Mouse (Mus musculus) hindbrain, embryonic 14.5 days (tissue): ENCODE data around the gene Rab7b. TPM values are rescaled to one million over a fixed set of nuclear protein-coding genes. Genes with fewer than 3 reads are reported as not detected.

Experiments used
- ATAC-seq: fragments of 200-750 bp; cut with Nextera tagmentation; 2 replicates; pipeline ENCODE4 v1.8.0; 2017; ENCODE audit warnings: moderate number of reproducible peaks, mild to moderate bottlenecking, moderate TSS enrichment, moderate library complexity; ENCODE audit not compliant: low FRiP score
- DNase-seq: peaks from one replicate; pipeline ENCODE4 v3.0.0-alpha.2; 2015; ENCODE audit warnings: low spot score
- H3K27ac ChIP-seq: fragments of 300-500 bp; sonication (generic); 2 replicates; pipeline ENCODE4 v1.5.1; 2014; ENCODE audit warnings: mild to moderate bottlenecking, moderate library complexity
- H3K27me3 ChIP-seq: fragments of 300-500 bp; sonication (generic); 2 replicates; pipeline ENCODE4 v1.6.1; 2014; ENCODE audit warnings: mild to moderate bottlenecking, low read length, mixed read lengths; ENCODE audit not compliant: control insufficient read depth, insufficient read depth
- H3K36me3 ChIP-seq: fragments of 300-500 bp; sonication (generic); replicated peaks from 2 replicates; pipeline ENCODE4 v1.6.1; 2014; ENCODE audit not compliant: control insufficient read depth, insufficient read depth
- H3K4me1 ChIP-seq: fragments of 300-500 bp; sonication (generic); replicated peaks from 2 replicates; pipeline ENCODE4 v1.6.1; 2014; ENCODE audit warnings: antibody characterized with exemption, low read length, mixed read lengths; ENCODE audit not compliant: control insufficient read depth, insufficient read depth
- H3K4me2 ChIP-seq: fragments of 300-500 bp; sonication (generic); replicated peaks from 2 replicates; pipeline ENCODE4 v1.6.1; 2014; ENCODE audit warnings: mild to moderate bottlenecking, moderate library complexity
- H3K4me3 ChIP-seq: fragments of 300-500 bp; sonication (generic); replicated peaks from 2 replicates; pipeline ENCODE4 v1.5.1; 2014; ENCODE audit warnings: mild to moderate bottlenecking, low read length
- H3K9ac ChIP-seq: fragments of 300-500 bp; sonication (generic); 2 replicates; pipeline ENCODE4 v1.6.1; 2014
- H3K9me3 ChIP-seq: fragments of 300-500 bp; sonication (generic); 2 replicates; pipeline ENCODE4 v1.6.1; 2016; ENCODE audit warnings: low read length; ENCODE audit not compliant: control insufficient read depth
- WGBS: fragments of 180-500 bp; shearing (Covaris S2); extraction: QIAGEN DNeasy Blood & Tissue Kit; methylation state at CpG from one replicate; pipeline ENCODE4 v1.1.7; 2014; 5-methylcytosine and 5-hydroxymethylcytosine counted together
- polyA plus RNA-seq: library from polyadenylated mRNA; unstranded; fragments of >200 nt; fragmentation: Nextera tagmentation; extraction: Ambion mirVana; gene quantifications from 2 replicates; pipeline ENCODE4 v1.2.1, GENCODE M21; 2014

The Rab7b gene
- polyA plus RNA-seq, 1 experiment from 2014 or later: 1.1 TPM

DNA sequence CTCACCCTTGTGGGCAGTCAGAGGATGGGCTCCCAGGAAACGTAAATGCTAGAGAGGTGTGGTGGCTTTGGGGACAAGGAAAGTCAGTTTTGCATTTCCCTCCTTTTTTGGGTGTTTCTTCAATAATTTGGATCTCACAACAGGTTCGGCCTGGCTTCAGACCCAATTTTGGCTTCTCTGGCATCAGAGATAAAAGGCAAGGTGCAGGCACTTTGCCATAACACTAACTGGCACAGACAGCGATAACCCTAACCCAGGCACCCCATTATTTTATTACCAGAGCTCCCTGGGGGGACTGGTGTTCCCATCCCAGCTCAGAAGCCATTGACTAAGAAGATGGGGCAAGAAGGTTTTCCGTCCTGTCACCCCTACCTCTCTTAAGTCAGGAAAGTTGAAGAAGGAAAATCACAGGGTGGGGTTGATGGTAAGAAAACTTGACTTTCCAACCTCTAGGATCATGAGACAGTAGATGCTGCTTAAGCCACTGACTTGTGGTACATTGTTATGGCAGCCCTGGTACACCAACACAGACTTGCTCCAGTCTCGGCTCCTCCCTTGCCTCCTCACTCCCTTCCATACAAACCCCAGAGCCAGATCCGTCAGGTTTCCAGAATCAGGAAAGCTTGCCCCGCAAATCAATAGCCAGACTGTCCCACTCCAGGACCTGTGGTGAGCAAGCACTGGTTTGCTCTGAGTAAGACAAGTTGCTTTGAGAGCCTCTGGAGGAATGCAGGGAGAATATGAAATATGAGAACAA, 27.6 kb upstream of the Rab7b start:
- H3K36me3 ChIP-seq: no peaks in the 10 kb centered on the region
- no peak for ATAC-seq
- no peak overlapping the region for H3K4me3 ChIP-seq
- no peaks in the 10 kb centered on the region for H3K27me3 ChIP-seq
- no peak for DNase-seq
- no peaks in the 10 kb centered on the region for H3K9me3 ChIP-seq
- 76% methylated on average over 7 of the region's 7 CpGs for whole genome bisulfite sequencing
- H3K4me1 ChIP-seq: peaks cover 8% of the 10 kb centered on the region
- no peak overlapping the region; the same call in 1 of the 2 replicates for H3K9ac ChIP-seq
- H3K27ac ChIP-seq: no peak overlapping the region
- no peak overlapping the region for H3K4me2 ChIP-seq

GRCm38 (mm10) chr1:131661749-131662148, 26.7 kb upstream of the Rab7b start:
- Histone ChIP-seq H3K4me3 (no peak overlapping the region), H3K27ac (no peak overlapping the region), H3K27me3 (no peaks in the 10 kb centered on the region), H3K4me2 (no peak overlapping the region), H3K4me1 (peaks cover 8% of the 10 kb centered on the region), H3K36me3 (no peaks in the 10 kb centered on the region), H3K9me3 (no peaks in the 10 kb centered on the region), H3K9ac (no peak overlapping the region)
- ATAC-seq (no peak), DNase-seq (no peak)
- 78% methylated on average over 3 of the region's 3 CpGs for WGBS

DNA sequence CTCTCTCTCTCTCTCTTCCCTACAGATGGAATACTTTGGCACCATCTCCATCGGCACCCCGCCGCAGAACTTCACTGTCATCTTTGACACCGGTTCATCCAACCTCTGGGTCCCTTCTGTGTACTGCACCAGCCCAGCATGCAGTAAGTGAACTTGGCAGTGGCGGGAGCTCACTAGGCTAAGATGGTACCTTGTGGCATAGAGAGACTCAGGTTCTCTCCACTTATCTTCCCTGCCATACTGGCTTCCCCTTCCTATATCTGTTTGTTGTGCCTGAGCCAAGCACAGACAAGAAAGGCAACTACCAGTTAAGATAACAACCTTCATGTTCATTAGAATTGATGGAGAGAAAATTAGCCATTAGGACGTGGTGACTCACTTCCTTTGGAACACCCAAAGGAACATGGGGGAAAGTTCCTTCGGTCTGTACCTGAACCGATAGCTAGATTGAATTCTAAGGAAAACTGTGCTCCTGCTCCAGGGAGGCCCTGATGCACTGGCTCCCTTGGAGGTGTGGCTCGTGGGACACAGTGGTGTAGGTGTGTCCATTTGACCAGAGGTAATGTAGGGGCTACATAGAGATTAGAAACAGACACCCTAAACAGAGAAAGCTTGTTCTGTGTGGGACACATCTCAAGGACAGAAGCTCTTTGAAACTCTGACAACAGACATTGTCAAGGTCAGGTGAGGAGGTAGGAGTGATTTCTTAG, 25.1 kb upstream of the Rab7b start:
- H3K4me2 ChIP-seq: no peak overlapping the region
- no peaks in the 10 kb centered on the region for H3K27me3 ChIP-seq
- 85% methylated on average over 9 of the region's 9 CpGs for WGBS
- H3K9me3 ChIP-seq: no peaks in the 10 kb centered on the region
- ATAC-seq (no peak), DNase-seq (no peak)
- no peaks in the 10 kb centered on the region for H3K4me1 ChIP-seq
- H3K27ac ChIP-seq: no peak overlapping the region
- H3K4me3 ChIP-seq: no peak overlapping the region
- no peaks in the 10 kb centered on the region for H3K36me3 ChIP-seq
- no peak overlapping the region for H3K9ac ChIP-seq

DNA sequence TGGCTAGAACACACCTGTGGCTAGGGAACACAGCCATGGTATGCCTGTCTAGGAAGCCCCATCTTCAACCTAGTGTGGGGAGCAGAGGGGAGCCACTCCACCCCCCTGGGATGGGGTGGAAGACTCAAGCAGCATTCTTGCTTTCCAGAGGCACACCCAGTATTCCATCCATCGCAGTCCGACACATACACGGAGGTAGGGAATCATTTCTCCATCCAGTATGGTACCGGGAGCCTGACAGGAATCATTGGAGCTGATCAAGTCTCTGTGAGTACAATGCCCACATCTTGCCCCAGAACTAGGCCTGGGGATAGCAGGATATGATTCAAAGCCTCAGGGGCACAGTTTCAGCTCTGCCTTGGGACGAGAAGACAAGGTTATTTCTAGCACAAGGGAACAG, 24.4 kb upstream of the Rab7b start:
- Histone ChIP-seq H3K4me3 (no peak overlapping the region), H3K9ac (no peak overlapping the region), H3K27ac (no peak overlapping the region), H3K27me3 (no peaks in the 10 kb centered on the region), H3K4me1 (no peaks in the 10 kb centered on the region), H3K9me3 (no peaks in the 10 kb centered on the region), H3K4me2 (no peak overlapping the region), H3K36me3 (no peaks in the 10 kb centered on the region)
- 90% methylated on average over 5 of the region's 5 CpGs for WGBS
- ATAC-seq (no peak), DNase-seq (no peak)

DNA sequence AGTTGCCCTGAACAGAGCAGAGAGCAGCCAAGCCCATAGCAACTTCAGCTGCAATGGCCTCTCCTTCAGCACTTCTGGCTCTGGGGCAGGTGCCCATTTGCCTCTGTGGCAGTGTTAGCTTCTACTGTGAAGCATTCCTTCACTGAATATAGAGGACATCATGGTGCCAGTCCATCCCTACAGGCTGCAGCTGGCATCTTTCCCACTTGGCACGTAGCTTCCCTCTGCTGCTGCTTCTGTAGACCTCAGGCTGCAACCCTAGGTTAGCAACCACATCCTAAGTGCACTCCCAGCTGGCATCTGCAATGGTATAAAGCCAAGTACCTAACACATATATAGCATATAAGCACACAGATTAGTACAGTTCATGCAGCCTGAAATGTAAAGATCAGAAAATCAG, 22.6 kb upstream of the Rab7b start:
- no peak for DNase-seq
- no peaks in the 10 kb centered on the region for H3K36me3 ChIP-seq
- WGBS: 75% methylated on average over 1 of the region's 1 CpGs

DNA sequence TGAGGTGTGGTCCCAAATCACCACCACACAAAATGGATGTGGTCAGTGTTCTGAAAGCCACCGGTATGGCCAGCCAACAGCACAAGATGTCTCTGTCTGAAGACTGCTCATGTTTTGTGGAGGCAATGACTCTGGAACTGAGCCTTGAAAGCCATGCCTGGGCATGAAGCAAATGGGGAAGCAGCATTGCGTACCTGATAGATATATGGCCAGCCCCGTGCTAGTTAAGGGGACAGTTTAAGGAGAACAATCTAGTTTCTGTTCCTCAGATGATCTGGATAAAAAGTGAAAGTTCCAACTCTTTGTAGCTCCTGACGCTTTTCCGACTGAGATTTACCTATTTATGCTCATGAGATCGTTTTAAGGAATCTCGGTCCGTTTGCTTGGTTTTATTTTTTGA, 17.4 kb upstream of the Rab7b start:
- no peak overlapping the region for H3K4me3 ChIP-seq
- WGBS: 93% methylated on average over 8 of the region's 8 CpGs
- no peak overlapping the region for H3K9ac ChIP-seq

More for the DNA sequence above, 22.6 kb upstream of the Rab7b start:
- no peaks in the 10 kb centered on the region for H3K27me3 ChIP-seq
- no peak overlapping the region for H3K27ac ChIP-seq
- H3K9ac ChIP-seq: no peak overlapping the region
- ATAC-seq: no peak
- H3K4me3 ChIP-seq: no peak overlapping the region
- no peaks in the 10 kb centered on the region for H3K9me3 ChIP-seq
- H3K4me1 ChIP-seq: no peaks in the 10 kb centered on the region
- no peak overlapping the region for H3K4me2 ChIP-seq

DNA sequence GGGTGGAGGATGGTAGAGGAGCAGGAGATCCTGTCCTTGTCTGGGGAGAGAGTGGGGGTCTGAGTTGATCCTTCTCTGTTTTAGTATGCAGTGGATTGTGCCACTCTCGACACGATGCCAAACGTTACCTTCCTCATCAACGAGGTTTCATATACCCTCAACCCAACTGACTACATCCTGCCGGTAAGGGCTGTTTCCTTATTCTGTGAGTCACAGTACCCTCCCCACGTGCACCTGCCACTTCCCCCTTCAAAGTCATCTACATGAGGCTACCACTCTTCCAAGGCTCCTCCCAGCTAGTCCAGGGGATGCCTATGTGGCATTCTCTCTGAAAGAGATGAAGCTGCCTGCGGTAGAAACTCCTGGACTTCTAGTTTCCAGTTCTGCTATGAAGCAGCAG, 16.1 kb upstream of the Rab7b start:
- Histone ChIP-seq H3K36me3 (no peaks in the 10 kb centered on the region), H3K27me3 (no peaks in the 10 kb centered on the region), H3K9ac (no peak overlapping the region), H3K4me1 (no peaks in the 10 kb centered on the region), H3K4me3 (no peak overlapping the region), H3K9me3 (no peaks in the 10 kb centered on the region), H3K4me2 (no peak overlapping the region), H3K27ac (no peak overlapping the region)
- WGBS: 85% methylated on average over 7 of the region's 7 CpGs
- ATAC-seq (no peak), DNase-seq (no peak)

More for the DNA sequence above, 17.4 kb upstream of the Rab7b start:
- Histone ChIP-seq H3K4me1 (no peaks in the 10 kb centered on the region), H3K27me3 (no peaks in the 10 kb centered on the region), H3K9me3 (no peaks in the 10 kb centered on the region), H3K27ac (no peak overlapping the region), H3K4me2 (no peak overlapping the region), H3K36me3 (no peaks in the 10 kb centered on the region)
- ATAC-seq (no peak), DNase-seq (no peak)

GRCm38 (mm10) chr1:131679644-131680043, 8.9 kb upstream of the Rab7b start:
- WGBS: 86% methylated on average over 5 of the region's 5 CpGs
- DNase-seq (no peak), ATAC-seq (no peak)
- no peaks in the 10 kb centered on the region for H3K9me3 ChIP-seq
- H3K27me3 ChIP-seq: no peaks in the 10 kb centered on the region
- no peak overlapping the region for H3K27ac ChIP-seq
- no peak overlapping the region for H3K9ac ChIP-seq
- no peaks in the 10 kb centered on the region for H3K36me3 ChIP-seq
- H3K4me3 ChIP-seq: no peak overlapping the region
- H3K4me2 ChIP-seq: no peak overlapping the region
- no peaks in the 10 kb centered on the region for H3K4me1 ChIP-seq

- 99% methylated on average over 2 of the region's 2 CpGs for WGBS
- no peaks in the 10 kb centered on the region for H3K36me3 ChIP-seq
- H3K4me1 ChIP-seq: no peaks in the 10 kb centered on the region
- DNase-seq: no peak
- H3K27me3 ChIP-seq: no peaks in the 10 kb centered on the region
- no peaks in the 10 kb centered on the region for H3K9me3 ChIP-seq
- ATAC-seq: no peak
- no peak overlapping the region for H3K4me2 ChIP-seq
- H3K27ac ChIP-seq: no peak overlapping the region
- H3K9ac ChIP-seq: no peak overlapping the region
- no peak overlapping the region for H3K4me3 ChIP-seq
Observed at GRCm38 (mm10) chr1:131687739-131688138, 756 bp upstream of the Rab7b start.
